Mouse (Mus musculus) midbrain, embryonic 16.5 days (tissue): ENCODE measurements at regions not wholly inside any gene's neighbourhood (a gene's known extent, or its start where the extent isn't known, plus 50 kb on each side); places are given as distances from the start of the nearest gene placed in this dataset.

ENCODE experiments used
- ATAC-seq: fragments of 200-750 bp; cut with Nextera tagmentation; 2 replicates; pipeline ENCODE4 v1.8.0; 2017; ENCODE audit warnings: moderate TSS enrichment
- H3K27ac ChIP-seq: fragments of 300-500 bp; sonication (generic); 2 replicates; pipeline ENCODE4 v1.5.1; 2014; ENCODE audit warnings: mild to moderate bottlenecking, low read length, mixed read lengths
- H3K27me3 ChIP-seq: fragments of 300-500 bp; sonication (generic); 2 replicates; pipeline ENCODE4 v1.6.1; 2014; ENCODE audit warnings: low read depth, low read length, mixed read lengths; ENCODE audit not compliant: control insufficient read depth, insufficient read depth
- H3K36me3 ChIP-seq: fragments of 300-500 bp; sonication (generic); 2 replicates; pipeline ENCODE4 v1.6.1; 2014; ENCODE audit warnings: mild to moderate bottlenecking, low read length, moderate library complexity, mixed read lengths; ENCODE audit not compliant: control insufficient read depth, insufficient read depth
- H3K4me1 ChIP-seq: fragments of 300-500 bp; sonication (generic); 2 replicates; pipeline ENCODE4 v1.6.1; 2014; ENCODE audit warnings: mild to moderate bottlenecking, low read length, mixed read lengths; ENCODE audit not compliant: control insufficient read depth, insufficient read depth
- H3K4me2 ChIP-seq: fragments of 300-500 bp; sonication (generic); 2 replicates; pipeline ENCODE4 v1.6.1; 2014; ENCODE audit warnings: mild to moderate bottlenecking, low read length, mixed read lengths
- H3K4me3 ChIP-seq: fragments of 300-500 bp; sonication (generic); 2 replicates; pipeline ENCODE4 v1.5.1; 2014; ENCODE audit warnings: low read depth, mild to moderate bottlenecking, low read length, moderate library complexity, mixed read lengths
- H3K9ac ChIP-seq: fragments of 300-500 bp; sonication (generic); 2 replicates; pipeline ENCODE4 v1.6.1; 2014; ENCODE audit warnings: low read depth, low read length, mixed read lengths
- H3K9me3 ChIP-seq: fragments of 300-500 bp; sonication (generic); replicated peaks from 2 replicates; pipeline ENCODE4 v1.6.1; 2014; ENCODE audit warnings: mild to moderate bottlenecking, low read length, mixed read lengths; ENCODE audit not compliant: control insufficient read depth, poor library complexity, severe bottlenecking
- WGBS: fragments of 180-500 bp; shearing (Covaris S2); extraction: QIAGEN DNeasy Blood & Tissue Kit; methylation state at CpG from one replicate; pipeline ENCODE4 v1.1.7; 2014; 5-methylcytosine and 5-hydroxymethylcytosine counted together

GRCm38 (mm10) chr11:19679041-19679440 lies 245.1 kb upstream of the Spred2 start:
- 37% methylated on average over 2 of the region's 2 CpGs for WGBS
- ATAC-seq = 0 out of 2 replicates have a peak, but pooled peaks have one; percentile 54

GRCm38 (mm10) chr11:19679669-19680068 lies 244.5 kb upstream of the Spred2 start:
- no peaks in the 10 kb centered on the region for H3K27me3 ChIP-seq
- no peak overlapping the region for H3K4me2 ChIP-seq
- no peak overlapping the region for H3K9ac ChIP-seq
- H3K36me3 ChIP-seq = no peaks in the 10 kb centered on the region
- no peak overlapping the region for H3K27ac ChIP-seq
- WGBS = 61% methylated on average over 5 of the region's 5 CpGs
- H3K9me3 ChIP-seq = no peaks in the 10 kb centered on the region
- no peak for ATAC-seq
- H3K4me1 ChIP-seq = 0 out of 2 replicates have a peak, but pooled peaks cover 3% of the 10 kb centered on the region
- no peak overlapping the region for H3K4me3 ChIP-seq

More at GRCm38 (mm10) chr11:19679041-19679440, 245.1 kb upstream of the Spred2 start:
- Histone ChIP-seq H3K4me2 (no peak overlapping the region), H3K27me3 (no peaks in the 10 kb centered on the region), H3K9me3 (no peaks in the 10 kb centered on the region), H3K9ac (no peak overlapping the region), H3K27ac (no peak overlapping the region), H3K4me1 (0 out of 2 replicates have a peak, but pooled peaks cover 3% of the 10 kb centered on the region), H3K4me3 (no peak overlapping the region), H3K36me3 (no peaks in the 10 kb centered on the region)

- WGBS = 48% methylated on average over 3 of the region's 3 CpGs
- ATAC-seq = no peak
Observed at GRCm38 (mm10) chr11:19701198-19701597, 223.0 kb upstream of the Spred2 start.

GRCm38 (mm10) chr11:19708821-19709220 lies 215.4 kb upstream of the Spred2 start:
- Histone ChIP-seq H3K4me3 (no peak overlapping the region), H3K36me3 (no peaks in the 10 kb centered on the region), H3K27ac (no peak overlapping the region), H3K4me1 (no peaks in the 10 kb centered on the region), H3K4me2 (no peak overlapping the region), H3K9me3 (no peaks in the 10 kb centered on the region), H3K27me3 (no peaks in the 10 kb centered on the region), H3K9ac (no peak overlapping the region)
- no peak for ATAC-seq
- WGBS = 91% methylated on average over 6 of the region's 6 CpGs

More at GRCm38 (mm10) chr11:19701198-19701597, 223.0 kb upstream of the Spred2 start:
- H3K27ac ChIP-seq = no peak overlapping the region
- no peaks in the 10 kb centered on the region for H3K9me3 ChIP-seq
- H3K4me3 ChIP-seq = no peak overlapping the region
- no peak overlapping the region for H3K4me2 ChIP-seq
- H3K27me3 ChIP-seq = no peaks in the 10 kb centered on the region
- H3K9ac ChIP-seq = no peak overlapping the region
- H3K4me1 ChIP-seq = no peaks in the 10 kb centered on the region
- no peaks in the 10 kb centered on the region for H3K36me3 ChIP-seq

GRCm38 (mm10) chr11:19709337-19709736 lies 214.8 kb upstream of the Spred2 start:
- H3K27me3 ChIP-seq = no peaks in the 10 kb centered on the region
- no peak overlapping the region for H3K4me2 ChIP-seq
- no peaks in the 10 kb centered on the region for H3K9me3 ChIP-seq
- H3K9ac ChIP-seq = no peak overlapping the region
- H3K4me1 ChIP-seq = peaks cover 2% of the 10 kb centered on the region; the same call in 1 of the 2 replicates
- no peak for ATAC-seq
- WGBS = 94% methylated on average over 8 of the region's 8 CpGs
- no peak overlapping the region for H3K4me3 ChIP-seq
- H3K27ac ChIP-seq = no peak overlapping the region
- H3K36me3 ChIP-seq = no peaks in the 10 kb centered on the region

GRCm38 (mm10) chr11:19713091-19713490 lies 211.1 kb upstream of the Spred2 start:
- Histone ChIP-seq H3K4me3 (no peak overlapping the region), H3K9ac (no peak overlapping the region), H3K4me1 (peaks cover 2% of the 10 kb centered on the region; the same call in 1 of the 2 replicates), H3K27me3 (no peaks in the 10 kb centered on the region), H3K27ac (no peak overlapping the region), H3K4me2 (no peak overlapping the region; the same call in 1 of the 2 replicates), H3K36me3 (no peaks in the 10 kb centered on the region), H3K9me3 (no peaks in the 10 kb centered on the region)
- peak; percentile 67; the same call in 1 of the 2 replicates for ATAC-seq
- 37% methylated on average over 8 of the region's 8 CpGs for WGBS

- H3K9ac ChIP-seq = no peak overlapping the region
- peak overlapping the region; percentile 17; the same call in 1 of the 2 replicates for H3K4me2 ChIP-seq
- no peak overlapping the region for H3K27ac ChIP-seq
- no peaks in the 10 kb centered on the region for H3K27me3 ChIP-seq
- peak; percentile 48; the same call in 1 of the 2 replicates for ATAC-seq
- H3K4me3 ChIP-seq = no peak overlapping the region
- peaks cover 2% of the 10 kb centered on the region; the same call in 1 of the 2 replicates for H3K4me1 ChIP-seq
- H3K9me3 ChIP-seq = no peaks in the 10 kb centered on the region
- 72% methylated on average over 20 of the region's 20 CpGs for WGBS
- H3K36me3 ChIP-seq = no peaks in the 10 kb centered on the region
Observed at GRCm38 (mm10) chr11:19713597-19713996, 210.6 kb upstream of the Spred2 start.

- Histone ChIP-seq H3K27ac (no peak overlapping the region), H3K4me3 (no peak overlapping the region), H3K27me3 (no peaks in the 10 kb centered on the region), H3K9me3 (no peaks in the 10 kb centered on the region), H3K4me1 (peaks cover 2% of the 10 kb centered on the region; the same call in 1 of the 2 replicates), H3K36me3 (no peaks in the 10 kb centered on the region), H3K4me2 (no peak overlapping the region), H3K9ac (no peak overlapping the region)
- 60% methylated on average over 5 of the region's 5 CpGs for WGBS
- ATAC-seq = no peak
Observed at GRCm38 (mm10) chr11:19714211-19714610, 210.0 kb upstream of the Spred2 start.

- Histone ChIP-seq H3K9me3 (no peaks in the 10 kb centered on the region), H3K27me3 (no peaks in the 10 kb centered on the region), H3K4me2 (no peak overlapping the region), H3K9ac (no peak overlapping the region), H3K27ac (no peak overlapping the region), H3K4me3 (no peak overlapping the region), H3K4me1 (peaks cover 2% of the 10 kb centered on the region; the same call in 1 of the 2 replicates), H3K36me3 (no peaks in the 10 kb centered on the region)
- 38% methylated on average over 8 of the region's 8 CpGs for WGBS
- no peak for ATAC-seq
Observed at GRCm38 (mm10) chr11:19714888-19715595, 209.1 kb upstream of the Spred2 start.
